Mouse (Mus musculus) kidney, postnatal 14 days (tissue): Measurements from ENCODE around the gene Capn11.

Experiments
- DNase-seq: peaks from one replicate; pipeline ENCODE4 v3.0.0; 2022; ENCODE audit warnings: mixed read lengths

Capn11 gene

DNA sequence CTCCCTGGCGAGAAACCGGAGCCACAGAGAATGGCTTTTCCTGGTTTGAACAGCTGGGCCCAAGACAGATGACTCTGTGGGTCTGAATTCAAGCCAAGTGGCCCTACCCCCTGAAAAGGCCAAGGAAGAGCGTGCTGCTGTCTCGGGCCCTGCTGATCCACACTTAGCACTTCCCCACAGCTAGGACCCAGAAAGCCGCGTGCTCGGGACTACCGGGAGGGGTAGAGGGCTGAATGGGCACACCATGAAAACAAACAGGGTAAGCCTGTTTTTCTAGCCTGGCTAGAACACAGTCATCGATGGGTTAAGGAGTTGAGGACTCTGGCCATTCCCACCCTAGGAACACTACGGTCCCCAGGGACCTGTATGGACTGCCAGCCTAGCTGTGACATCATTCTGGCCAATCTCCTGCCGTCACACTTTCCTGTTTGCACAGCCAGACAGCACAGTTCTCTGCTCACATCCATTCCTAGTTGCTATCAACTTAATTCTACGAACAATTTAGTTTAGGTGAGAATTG is 78.1 kb downstream of the Capn11 start:
- DNase-seq: peak; percentile 71
